Mouse (Mus musculus) stomach, postnatal 0 days (tissue): ENCODE results near the gene Agk. TPM values are rescaled to one million over a fixed set of nuclear protein-coding genes. Genes with fewer than 3 reads are reported as not detected.

ENCODE experiments used
- ATAC-seq: fragments of 200-750 bp; cut with Nextera tagmentation; 2 replicates; pipeline ENCODE4 v1.8.0; 2017; ENCODE audit not compliant: low FRiP score, low TSS enrichment
- DNase-seq: peaks from one replicate; pipeline ENCODE4 v3.0.0-alpha.2; 2016; ENCODE audit warnings: low spot score
- H3K27ac ChIP-seq: fragments of 300-500 bp; sonication (generic); replicated peaks from 2 replicates; pipeline ENCODE4 v1.5.1; 2014; ENCODE audit warnings: mild to moderate bottlenecking, control low read depth
- H3K27me3 ChIP-seq: fragments of 300-500 bp; sonication (generic); 2 replicates; pipeline ENCODE4 v1.6.1; 2014; ENCODE audit warnings: low read length; ENCODE audit not compliant: control insufficient read depth, insufficient read depth
- H3K36me3 ChIP-seq: fragments of 300-500 bp; sonication (generic); 2 replicates; pipeline ENCODE4 v1.6.1; 2014; ENCODE audit warnings: low read length, mixed read lengths; ENCODE audit not compliant: control insufficient read depth, insufficient read depth
- H3K4me1 ChIP-seq: fragments of 300-500 bp; sonication (generic); replicated peaks from 2 replicates; pipeline ENCODE4 v1.6.1; 2014; ENCODE audit warnings: antibody characterized with exemption; ENCODE audit not compliant: control insufficient read depth, insufficient read depth
- H3K4me2 ChIP-seq: fragments of 300-500 bp; sonication (generic); replicated peaks from 2 replicates; pipeline ENCODE4 v1.6.1; 2014; ENCODE audit warnings: low read depth, mild to moderate bottlenecking, control low read depth, moderate library complexity
- H3K4me3 ChIP-seq: fragments of 300-500 bp; sonication (generic); 2 replicates; pipeline ENCODE4 v1.5.1; 2014; ENCODE audit warnings: low read depth, low read length, control low read depth
- H3K9ac ChIP-seq: fragments of 300-500 bp; sonication (generic); 2 replicates; pipeline ENCODE4 v1.6.1; 2014; ENCODE audit warnings: mild to moderate bottlenecking, low read length, control low read depth, mixed read lengths
- H3K9me3 ChIP-seq: fragments of 300-500 bp; sonication (generic); 2 replicates; pipeline ENCODE4 v1.6.1; 2016; ENCODE audit warnings: low read length; ENCODE audit not compliant: control insufficient read depth
- CTCF ChIP-seq: IDR thresholded peaks from 2 replicates; pipeline ENCODE4 v1.5.1; 2016; ENCODE audit warnings: antibody characterized with exemption, low read depth, mild to moderate bottlenecking, moderate library complexity
- EP300 ChIP-seq: optimal IDR thresholded peaks from 2 replicates; pipeline ENCODE3; 2016; ENCODE audit warnings: antibody characterized with exemption
- WGBS: fragments of 180-500 bp; shearing (Covaris S2); extraction: QIAGEN DNeasy Blood & Tissue Kit; methylation state at CpG from one replicate; pipeline ENCODE4 v1.1.7; 2014; 5-methylcytosine and 5-hydroxymethylcytosine counted together
- polyA plus RNA-seq: library from polyadenylated mRNA; unstranded; fragments of >200 nt; fragmentation: Nextera tagmentation; extraction: Ambion mirVana; gene quantifications from 2 replicates; pipeline ENCODE4 v1.2.1, GENCODE M21; 2015

The Agk gene
- polyA plus RNA-seq, 1 experiment from 2014 or later: 15.7 TPM

DNA sequence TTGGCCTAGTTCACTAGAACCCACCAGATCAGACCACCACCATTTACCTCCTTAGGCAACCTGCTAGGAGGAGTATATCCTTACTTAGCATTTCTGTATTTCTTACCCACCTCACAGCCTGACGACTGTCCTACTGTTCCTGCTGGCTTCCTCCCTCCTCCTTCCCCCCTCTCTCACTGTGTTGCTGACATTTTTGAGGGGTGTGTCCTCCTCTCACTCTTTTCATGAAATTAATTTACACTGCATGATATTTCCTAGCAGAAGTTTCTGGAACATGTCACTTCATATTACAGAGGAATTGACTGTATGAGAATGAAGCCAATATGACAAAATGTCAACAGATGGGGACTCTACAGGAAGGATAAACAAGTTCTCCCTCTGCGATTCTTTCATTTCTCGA is 103.7 kb downstream of the Agk start:
- no peaks in the 10 kb centered on the region for H3K4me1 ChIP-seq
- no peak overlapping the region for H3K4me3 ChIP-seq
- H3K9me3 ChIP-seq: no peaks in the 10 kb centered on the region
- DNase-seq (no peak), ATAC-seq (no peak)
- no peak overlapping the region for H3K27ac ChIP-seq
- no peak for TF ChIP-seq CTCF
- no peak for TF ChIP-seq EP300
- H3K9ac ChIP-seq: no peak overlapping the region
- no peaks in the 10 kb centered on the region for H3K36me3 ChIP-seq
- H3K4me2 ChIP-seq: no peak overlapping the region
- 31% methylated on average over 3 of the region's 3 CpGs for WGBS
- H3K27me3 ChIP-seq: no peaks in the 10 kb centered on the region

DNA sequence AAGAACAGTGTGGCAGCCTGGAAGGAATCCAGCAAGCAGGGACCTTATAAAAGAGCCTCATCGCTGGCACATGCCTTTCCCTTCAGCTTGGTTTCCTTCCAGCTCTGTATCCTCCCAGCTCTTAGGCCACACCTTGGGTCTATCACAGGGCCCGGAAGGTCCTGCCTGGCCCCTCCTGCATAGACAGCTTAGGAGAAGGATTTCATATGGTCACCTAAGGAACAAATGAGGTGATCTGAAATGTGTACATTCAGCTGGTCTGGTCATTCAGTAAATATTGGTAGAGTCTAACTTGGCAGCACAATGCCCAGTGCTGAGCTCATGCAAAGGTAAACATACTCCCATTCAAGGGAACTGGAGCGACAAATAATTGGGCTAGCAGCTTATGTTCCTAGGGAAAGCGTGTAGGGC is 104.6 kb downstream of the Agk start:
- H3K9ac ChIP-seq: no peak overlapping the region
- H3K27ac ChIP-seq: no peak overlapping the region

DNA sequence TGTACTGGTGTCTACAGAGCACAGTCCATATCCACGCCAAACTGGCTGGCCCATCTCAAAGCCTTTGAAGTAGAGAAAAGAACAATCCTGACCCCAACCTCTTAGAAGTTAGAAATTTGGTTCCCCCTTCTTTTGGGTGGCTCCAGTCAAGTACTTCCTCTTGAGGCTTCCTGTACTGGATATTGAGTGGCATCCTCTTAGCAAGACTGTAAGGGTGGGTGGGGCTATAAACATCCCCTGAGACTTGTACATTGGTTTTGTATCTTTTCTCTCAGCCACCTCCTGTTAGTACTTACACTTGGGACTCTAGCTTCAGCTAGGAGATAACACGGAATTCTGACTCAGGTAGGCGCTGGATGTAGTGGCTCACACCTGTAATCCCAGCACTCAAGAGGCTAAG is 105.3 kb downstream of the Agk start:
- no peak for DNase-seq
- no peak overlapping the region for H3K4me2 ChIP-seq
- 73% methylated on average over 3 of the region's 3 CpGs for WGBS
- no peak for ATAC-seq
- H3K4me3 ChIP-seq: no peak overlapping the region
- TF ChIP-seq EP300 (no peak), CTCF (no peak)
- H3K9me3 ChIP-seq: no peaks in the 10 kb centered on the region
- H3K9ac ChIP-seq: no peak overlapping the region
- H3K27me3 ChIP-seq: no peaks in the 10 kb centered on the region
- no peaks in the 10 kb centered on the region for H3K36me3 ChIP-seq
- H3K4me1 ChIP-seq: no peaks in the 10 kb centered on the region
- H3K27ac ChIP-seq: peak overlapping the region; percentile 41; the same call in 1 of the 2 replicates

More for the DNA sequence above, 104.6 kb downstream of the Agk start:
- no peaks in the 10 kb centered on the region for H3K36me3 ChIP-seq
- DNase-seq (peak; percentile 78), ATAC-seq (peak; percentile 96)
- no peaks in the 10 kb centered on the region for H3K9me3 ChIP-seq
- TF ChIP-seq CTCF: no peak
- TF ChIP-seq EP300: no peak
- no peak overlapping the region for H3K4me2 ChIP-seq
- WGBS: 50% methylated on average over 4 of the region's 4 CpGs
- no peaks in the 10 kb centered on the region for H3K4me1 ChIP-seq
- no peaks in the 10 kb centered on the region for H3K27me3 ChIP-seq
- no peak overlapping the region for H3K4me3 ChIP-seq

DNA sequence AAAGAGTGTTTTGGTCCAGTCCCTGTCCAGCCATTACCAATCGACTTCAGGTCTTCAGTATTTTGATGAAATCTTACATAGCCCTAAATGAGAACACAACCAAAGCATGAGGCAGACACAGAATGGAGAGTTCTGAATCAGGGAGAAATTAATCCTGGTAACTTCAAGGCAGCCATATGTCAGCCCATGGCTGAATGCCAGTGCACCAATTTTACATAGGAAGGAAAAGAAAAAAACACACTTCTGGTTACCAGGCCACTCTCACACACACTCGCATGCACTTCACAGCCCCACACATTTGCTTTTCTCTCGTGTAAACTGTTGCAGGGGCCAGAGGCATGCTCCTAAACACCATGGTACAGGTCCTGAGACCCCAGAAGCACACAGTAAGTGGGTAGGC is 105.9 kb downstream of the Agk start:
- DNase-seq (no peak), ATAC-seq (no peak)
- no peak overlapping the region for H3K4me2 ChIP-seq
- TF ChIP-seq CTCF (no peak), EP300 (no peak)
- H3K9me3 ChIP-seq: no peaks in the 10 kb centered on the region
- H3K27ac ChIP-seq: peak overlapping the region; percentile 70
- 63% methylated on average over 3 of the region's 3 CpGs for WGBS
- H3K27me3 ChIP-seq: no peaks in the 10 kb centered on the region
- no peaks in the 10 kb centered on the region for H3K4me1 ChIP-seq
- H3K36me3 ChIP-seq: no peaks in the 10 kb centered on the region
- H3K4me3 ChIP-seq: no peak overlapping the region
- no peak overlapping the region for H3K9ac ChIP-seq

DNA sequence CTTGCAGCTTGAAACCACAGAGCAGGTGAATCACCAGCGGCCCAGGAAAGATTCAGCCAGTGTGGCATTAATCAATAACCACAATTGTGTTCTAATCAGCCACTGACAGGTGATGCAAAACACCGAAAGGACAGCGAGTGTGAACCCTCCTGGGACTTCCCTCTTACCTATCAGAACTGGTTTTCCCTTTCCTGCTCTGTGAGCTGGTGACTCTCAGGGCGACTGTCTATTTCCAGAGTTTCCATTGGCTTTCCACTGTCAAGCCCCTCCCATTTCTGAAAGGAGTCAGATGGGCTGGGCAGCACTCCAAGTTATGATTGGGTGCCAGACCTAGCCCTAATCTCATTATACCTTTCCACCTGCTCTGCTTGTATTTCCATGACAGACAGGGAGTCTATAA is 106.4 kb downstream of the Agk start:
- Histone ChIP-seq H3K4me3 (no peak overlapping the region), H3K9ac (no peak overlapping the region), H3K27me3 (no peaks in the 10 kb centered on the region), H3K36me3 (no peaks in the 10 kb centered on the region), H3K27ac (peak overlapping the region; percentile 70), H3K4me2 (no peak overlapping the region), H3K4me1 (no peaks in the 10 kb centered on the region), H3K9me3 (no peaks in the 10 kb centered on the region)
- WGBS: 42% methylated on average over 4 of the region's 4 CpGs
- TF ChIP-seq EP300 (no peak), CTCF (no peak)
- ATAC-seq (peak; percentile 79), DNase-seq (peak; percentile 76)

DNA sequence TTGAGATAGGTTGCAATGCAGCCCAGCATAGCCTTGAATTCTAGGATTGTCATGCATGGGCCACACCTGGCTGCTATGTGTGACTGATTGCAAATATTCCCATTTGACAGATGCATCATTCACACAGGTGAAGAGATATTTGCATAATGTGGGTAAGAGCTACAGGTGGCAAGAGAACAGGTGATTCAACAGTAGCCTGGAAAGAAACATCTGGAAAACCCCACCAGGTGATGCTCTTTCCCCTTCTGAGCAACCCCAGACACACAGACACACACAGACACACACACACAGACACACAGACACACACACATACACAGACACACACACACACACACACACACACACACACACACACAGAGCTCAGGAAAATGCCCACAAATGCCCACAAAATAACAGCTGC is 106.8 kb downstream of the Agk start:
- Histone ChIP-seq H3K9me3 (no peaks in the 10 kb centered on the region), H3K9ac (no peak overlapping the region), H3K27me3 (no peaks in the 10 kb centered on the region), H3K4me3 (no peak overlapping the region), H3K4me2 (no peak overlapping the region), H3K27ac (no peak overlapping the region), H3K4me1 (no peaks in the 10 kb centered on the region), H3K36me3 (no peaks in the 10 kb centered on the region)
- ATAC-seq (no peak), DNase-seq (no peak)
- TF ChIP-seq EP300 (no peak), CTCF (no peak)
